Mouse (Mus musculus) heart, postnatal 0 days (tissue): ENCODE results near the gene Fbxw2.

ENCODE experiments used
- CTCF ChIP-seq: IDR thresholded peaks from 2 replicates; pipeline ENCODE4 v1.5.1; 2016; ENCODE audit warnings: antibody characterized with exemption, control low read depth, low read depth
- EP300 ChIP-seq: IDR thresholded peaks from 2 replicates; pipeline ENCODE4 v1.6.1; 2016; ENCODE audit warnings: antibody characterized with exemption, low read depth

- no peak for TF ChIP-seq CTCF
- TF ChIP-seq EP300: 0 out of 2 replicates have a peak, but pooled peaks have one; percentile 35
Measured at GRCm38 (mm10) chr2:34801516-34802482, 24.3 kb downstream of the Fbxw2 start.
